Mouse (Mus musculus): ENCODE measurements around the gene Plaa.
A peak's percentile ranks its signal among the peaks of the same experiment; 100 is the strongest.

Plaa gene

DNA sequence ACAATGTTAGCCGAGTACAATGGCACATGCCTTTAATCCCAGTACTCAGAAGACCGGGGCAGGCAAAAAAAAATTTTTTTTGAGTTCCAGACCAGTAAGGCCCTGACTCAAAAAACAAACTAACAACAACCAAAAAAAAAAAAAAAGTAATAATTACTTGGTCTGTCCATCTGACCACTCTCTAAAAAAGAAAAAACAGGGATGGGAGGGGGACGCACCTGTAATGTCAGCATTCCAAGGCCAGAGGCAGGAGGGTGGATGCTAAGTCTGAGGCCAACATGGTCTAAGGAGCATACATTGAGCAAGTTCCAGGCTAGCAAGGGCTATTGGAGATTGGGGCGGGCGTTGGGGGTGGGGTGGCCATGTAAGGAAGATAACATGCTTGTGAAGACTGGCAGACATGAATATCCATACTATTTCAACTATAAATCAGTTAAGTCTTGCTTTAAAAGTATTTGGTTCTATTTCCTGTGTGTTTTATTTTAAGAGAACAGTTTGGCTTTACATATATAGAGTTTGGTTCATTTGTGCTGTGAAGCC lies 48.0 kb downstream of the Plaa start:
- DNase-seq = no peak

DNA sequence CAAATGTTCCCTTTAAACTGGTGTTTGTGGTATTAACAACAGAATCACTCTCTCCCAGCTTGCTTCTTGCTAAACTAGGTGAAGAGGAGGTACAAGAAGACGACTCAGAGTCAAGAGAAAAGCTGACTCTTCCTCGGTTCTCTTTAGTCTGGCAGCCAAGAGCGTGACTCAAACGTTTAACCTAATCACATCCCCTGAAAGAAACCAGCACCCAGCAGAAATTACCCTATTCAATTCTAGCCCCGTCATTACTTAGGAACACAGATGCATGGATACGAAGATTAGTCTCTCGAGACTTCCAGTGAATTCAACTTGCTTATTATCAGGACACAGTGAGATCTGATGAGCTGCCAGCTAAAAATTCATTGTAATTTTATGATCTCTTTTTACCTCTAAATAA lies 58.7 kb downstream of the Plaa start:
- DNase-seq = no peak

DNA sequence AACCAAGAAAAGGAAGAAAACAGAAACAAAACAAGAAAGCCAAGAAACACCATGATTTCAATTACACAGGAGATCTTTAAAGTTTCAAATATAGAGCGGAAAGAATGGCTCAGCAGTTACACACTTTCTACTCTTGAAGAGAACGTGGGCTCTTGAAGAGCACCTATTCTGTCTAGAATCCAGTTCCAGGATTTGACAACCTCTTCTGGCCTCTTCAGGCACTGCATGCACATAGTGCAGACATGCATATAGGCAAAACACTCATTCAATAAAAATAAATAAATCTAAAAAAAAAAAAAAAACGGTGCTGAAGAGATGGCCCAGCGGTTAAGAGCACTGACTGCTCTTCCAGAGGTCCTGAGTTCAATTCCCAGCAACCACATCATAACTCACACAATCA lies 60.0 kb downstream of the Plaa start:
- peak in 1 of 2 experiments; percentile 6 for DNase-seq

DNA sequence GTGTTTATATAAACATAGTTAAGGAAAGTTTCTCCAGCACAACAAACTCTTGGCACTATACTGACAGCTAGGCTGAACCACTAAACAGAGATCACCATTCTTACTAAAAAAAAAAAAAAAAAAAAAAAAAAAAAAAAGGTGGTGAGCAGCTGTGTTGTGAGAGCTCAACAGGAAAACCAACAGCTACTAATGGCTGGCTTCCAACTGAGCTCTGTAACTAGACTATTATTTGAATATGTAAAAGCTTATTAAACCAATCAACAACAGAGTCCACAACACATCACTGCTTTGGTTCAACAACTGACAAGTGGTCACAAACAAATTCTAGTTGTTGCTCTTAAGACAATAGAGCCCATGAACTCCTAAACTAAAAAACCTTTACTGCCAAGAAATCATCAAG lies 69.8 kb downstream of the Plaa start:
- no peak for DNase-seq

DNA sequence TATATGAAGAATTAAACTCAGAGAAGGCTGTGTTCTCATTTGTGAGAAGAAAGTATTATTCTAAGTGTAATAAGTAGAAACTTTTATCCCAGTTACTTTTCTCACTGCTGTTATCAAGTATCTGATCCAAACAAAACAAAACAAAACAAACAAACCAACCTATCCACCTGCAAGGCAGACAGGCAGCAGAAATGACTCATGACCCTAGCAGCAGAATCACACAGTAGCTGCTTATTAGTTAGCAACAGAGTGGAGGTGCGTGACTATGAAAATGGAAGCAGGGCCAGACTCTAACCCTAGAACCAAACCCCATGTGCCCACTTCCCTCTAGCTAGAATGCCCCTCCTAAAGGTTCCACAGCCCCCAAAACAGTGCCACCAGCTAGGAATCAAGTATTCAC lies 73.6 kb downstream of the Plaa start:
- no peak for DNase-seq

DNA sequence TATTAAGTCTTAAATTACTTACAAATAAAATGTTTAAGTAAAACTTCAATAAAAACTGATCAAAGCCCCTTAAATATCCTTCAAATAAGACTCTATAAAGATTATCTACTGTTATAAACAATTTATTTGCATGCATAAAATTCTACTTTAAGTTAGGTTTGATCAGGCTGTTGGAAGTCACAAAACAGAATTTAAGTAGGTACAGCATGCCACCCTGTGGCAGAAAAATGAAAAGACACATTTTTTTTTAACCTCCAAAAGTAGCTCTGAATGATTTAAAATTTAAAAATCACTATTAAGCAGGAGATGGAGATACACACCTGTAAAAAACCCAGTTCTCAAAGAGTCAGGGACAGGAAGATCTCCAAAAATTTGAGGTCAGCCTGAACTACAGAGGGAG lies 79.7 kb downstream of the Plaa start:
- peak; percentile 7 to 34 for DNase-seq

DNA sequence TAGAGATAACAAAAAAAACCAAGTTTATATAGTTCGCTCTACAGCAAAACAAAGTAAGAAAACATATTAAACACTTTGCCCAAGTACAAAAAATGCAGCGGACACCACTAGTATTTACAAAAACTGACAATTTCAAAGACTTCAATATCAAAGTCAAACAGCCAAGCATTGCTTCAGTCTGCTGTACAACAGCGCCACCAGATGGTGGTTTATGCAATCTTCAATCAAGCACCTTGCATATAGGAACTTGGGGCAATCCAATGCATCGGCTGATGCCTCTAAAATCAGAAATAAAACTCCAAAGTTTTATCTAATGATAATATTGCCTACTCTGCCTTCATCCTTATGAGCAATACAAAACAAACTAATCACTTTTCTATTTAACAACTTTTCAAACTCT lies 85.4 kb downstream of the Plaa start:
- peak; percentile 73 to 82 for DNase-seq
